Mouse (Mus musculus) testis, postnatal 10 days (tissue): ENCODE data around the gene Nhp2.
A peak's percentile ranks its signal among the peaks of the same experiment; 100 is the strongest.

ENCODE experiments used
- DNase-seq: peaks from one replicate; pipeline ENCODE4 v3.0.0; 2021; ENCODE audit warnings: low spot score

The Nhp2 gene

GRCm38 (mm10) chr11:51619409-51620060, at the start of gene Nhp2:
Gene Nhp2, plus strand, starts transcription at chr11:51619735.
- peak; percentile 99 for DNase-seq

DNA sequence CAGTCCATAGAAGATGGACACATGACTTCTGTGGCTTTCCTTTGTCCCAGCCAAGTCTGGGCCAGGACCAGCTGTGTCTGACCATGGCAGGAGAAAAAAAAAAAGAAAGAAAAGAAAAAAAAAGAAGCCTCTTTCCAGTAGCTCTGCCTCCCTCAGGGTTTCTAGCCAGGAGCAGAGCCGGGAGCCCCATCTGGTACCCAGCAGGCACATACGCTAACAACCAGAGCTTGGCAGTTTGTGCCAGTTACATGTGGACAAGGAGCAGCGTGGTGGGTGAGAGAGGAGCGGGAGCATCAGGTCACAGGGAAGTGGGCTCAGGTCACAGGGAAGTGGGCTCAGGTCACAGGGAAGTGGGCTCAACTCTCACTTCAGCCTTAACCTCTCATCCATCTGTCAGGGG, 43.1 kb upstream of the Nhp2 start:
- DNase-seq, result no peak

DNA sequence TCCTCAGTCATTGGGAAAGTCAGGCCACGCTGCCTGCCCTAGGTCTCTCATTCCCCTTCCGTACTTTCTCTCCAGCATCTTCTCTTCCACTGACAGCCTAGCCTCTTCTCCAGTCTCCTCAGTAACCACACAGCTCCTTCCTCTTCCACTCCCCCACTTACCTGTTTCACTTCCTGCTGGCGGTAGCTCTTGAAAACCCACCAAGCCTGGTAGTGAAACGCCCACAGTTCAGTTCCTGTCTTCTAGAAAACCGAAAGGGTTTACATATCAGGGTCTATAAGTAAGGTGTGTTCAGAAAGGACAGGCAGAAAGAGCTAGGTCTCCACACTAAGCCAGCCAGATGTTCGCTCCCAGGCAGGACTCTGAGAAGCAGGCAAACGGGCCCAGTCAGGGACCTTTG, 41.9 kb upstream of the Nhp2 start:
- no peak for DNase-seq

DNA sequence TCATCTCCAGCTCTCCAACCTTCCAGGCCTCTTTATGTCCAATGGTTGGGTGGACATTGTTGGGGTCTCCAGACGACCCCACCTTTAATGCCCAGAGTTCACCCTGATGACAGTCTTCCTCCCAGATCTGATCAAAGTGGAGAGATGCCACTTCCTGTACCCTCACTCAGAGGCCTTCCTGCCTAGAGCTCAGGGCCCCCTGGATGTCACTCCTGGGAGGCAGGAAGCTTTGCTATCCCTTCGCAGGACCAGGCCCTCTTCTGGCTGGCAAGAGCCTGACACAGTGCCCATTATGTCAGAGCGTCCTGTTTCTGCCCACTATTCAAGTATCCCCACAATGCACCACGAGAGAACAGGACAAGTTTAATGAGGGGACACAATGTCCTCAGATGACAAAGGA, 40.5 kb upstream of the Nhp2 start:
- no peak for DNase-seq

GRCm38 (mm10) chr11:51582713-51583112, 36.8 kb upstream of the Nhp2 start:
- DNase-seq, result peak; percentile 87

DNA sequence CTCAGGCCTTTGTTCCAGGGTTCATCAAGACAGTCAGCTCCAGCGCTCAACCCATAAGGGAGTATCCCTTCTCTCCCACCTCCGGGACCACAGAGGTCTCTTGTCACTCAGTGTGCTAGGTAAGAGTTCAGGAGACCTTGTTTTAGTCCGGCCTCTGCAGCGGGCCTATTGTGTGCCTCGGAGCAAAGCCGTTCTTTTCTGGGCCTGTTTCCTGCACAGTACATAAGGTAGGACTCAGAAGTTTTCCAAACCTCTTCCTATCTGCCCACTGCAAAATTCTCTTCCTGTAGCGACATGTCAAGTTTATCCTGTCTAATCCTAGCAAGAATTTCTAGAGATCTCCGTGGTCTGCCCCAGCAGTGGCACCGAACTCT, 35.5 kb upstream of the Nhp2 start:
- DNase-seq, result peak; percentile 54

DNA sequence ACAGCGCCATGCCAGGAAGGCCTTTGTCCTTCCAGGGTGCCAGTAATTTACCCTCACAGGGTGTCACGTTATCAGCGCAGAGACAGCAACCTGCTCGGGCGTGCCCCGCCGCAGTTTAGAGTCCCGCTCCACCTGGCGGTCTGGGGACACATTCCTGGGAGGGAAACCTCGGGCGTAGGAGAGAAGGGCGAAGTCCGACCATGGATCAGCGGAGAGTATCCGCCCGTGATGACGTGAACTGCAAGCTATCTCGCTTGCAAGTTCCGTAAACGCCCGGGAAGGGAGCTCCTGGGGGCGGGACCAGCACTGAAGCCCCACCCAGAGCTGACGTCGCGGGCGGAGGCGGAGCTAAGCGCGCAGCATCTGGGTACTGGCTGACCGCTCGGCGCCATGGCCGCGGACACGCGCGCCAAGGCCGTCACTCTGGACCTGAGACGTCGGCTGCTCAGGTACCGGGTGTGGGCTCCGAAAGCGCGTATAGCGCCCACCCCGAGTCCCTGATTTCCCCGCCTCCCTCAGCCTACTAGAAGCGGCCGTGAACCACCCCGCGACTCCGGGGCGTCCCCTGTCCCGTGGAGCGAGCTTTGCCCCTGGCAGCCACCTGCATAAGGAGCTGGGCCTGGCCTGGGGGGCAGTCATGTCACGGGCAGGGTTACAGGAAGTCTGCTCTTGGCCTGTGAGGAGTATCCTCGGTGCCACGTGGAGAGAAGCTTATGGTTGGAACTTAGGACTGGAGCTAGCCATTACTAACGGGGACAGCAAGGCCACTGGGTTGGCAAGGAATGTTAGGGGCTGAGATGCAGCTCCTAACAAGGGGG, 34.9 kb upstream of the Nhp2 start, which contains the start of gene Phykpl:
Gene Phykpl (plus strand): TSS at position 327 of the 818 bp plus-strand sequence.
- peak; percentile 99 for DNase-seq

DNA sequence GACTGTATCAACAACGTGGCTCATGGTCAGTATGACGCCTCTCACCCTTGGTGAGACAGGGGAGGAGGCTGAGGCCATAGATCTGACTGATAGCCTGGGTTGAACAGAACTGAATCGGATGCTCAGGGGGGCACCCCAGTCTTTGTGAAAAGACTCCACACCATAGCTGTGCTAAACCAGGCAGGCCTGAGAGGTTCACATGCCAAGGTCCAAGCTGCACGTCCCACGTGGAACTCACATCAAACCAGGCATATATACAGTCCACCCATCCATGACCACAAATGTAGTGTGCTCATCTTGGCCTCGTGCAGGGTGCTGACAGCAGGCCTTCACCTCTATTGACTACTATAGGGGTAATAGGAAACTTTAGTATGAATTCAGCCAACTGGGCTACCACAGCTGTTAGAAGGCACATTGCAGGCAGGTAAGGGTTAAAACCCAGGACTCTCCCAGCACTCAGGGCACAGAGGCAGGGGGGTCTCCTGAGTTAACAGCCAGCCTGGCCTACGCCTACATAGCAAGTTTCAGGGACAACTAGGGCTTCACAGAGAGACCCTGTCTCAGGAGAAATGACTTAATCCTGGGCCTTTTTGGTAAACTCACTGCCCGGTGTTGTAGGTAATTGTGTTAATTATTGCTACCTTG, 33.8 kb upstream of the Nhp2 start:
- no peak for DNase-seq

- DNase-seq, result peak; percentile 45
Observed at GRCm38 (mm10) chr11:51586411-51586810, 33.1 kb upstream of the Nhp2 start.

GRCm38 (mm10) chr11:51587059-51587458, 32.5 kb upstream of the Nhp2 start:
- DNase-seq, result no peak

DNA sequence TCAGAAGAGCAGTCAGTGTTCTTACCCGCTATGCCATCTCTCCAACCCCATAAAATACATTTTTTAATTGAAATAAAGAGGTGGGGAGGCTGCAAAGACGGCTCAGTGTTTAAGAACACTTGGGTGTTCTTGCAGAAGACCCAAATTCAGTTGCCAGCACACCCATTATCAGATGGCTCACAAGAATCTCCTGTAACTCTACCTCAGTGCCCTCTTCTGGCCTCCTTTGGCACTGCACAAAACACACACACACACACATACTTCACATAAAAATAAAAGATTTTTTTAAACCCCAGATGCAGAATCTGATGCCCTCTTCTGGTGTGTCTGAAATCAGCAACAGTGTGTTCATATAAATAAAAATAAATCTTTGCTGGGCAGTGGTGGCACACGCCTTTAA, 30.7 kb upstream of the Nhp2 start:
- DNase-seq, result no peak

DNA sequence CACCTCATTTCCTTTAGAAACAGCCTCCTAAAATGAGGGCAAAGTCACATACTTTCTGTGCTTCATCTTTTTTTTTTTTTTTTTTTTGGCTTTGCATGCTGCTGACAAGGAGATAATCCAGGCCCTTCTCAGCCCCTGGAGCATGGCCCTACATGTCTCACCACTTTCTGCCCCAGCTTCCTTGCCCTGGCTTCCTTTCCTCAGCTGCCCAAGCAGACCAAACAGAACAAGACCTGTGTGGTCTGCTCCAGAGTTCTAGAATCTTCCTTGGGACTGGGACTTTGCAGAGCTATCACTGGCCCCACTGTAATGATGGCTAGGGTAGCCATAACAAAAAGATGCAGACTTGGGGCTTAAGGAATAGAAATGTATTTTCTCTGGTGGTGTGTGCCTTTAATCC, 29.5 kb upstream of the Nhp2 start:
- DNase-seq, result no peak

- no peak for DNase-seq
Observed at GRCm38 (mm10) chr11:51591168-51591567, 28.4 kb upstream of the Nhp2 start.

- no peak for DNase-seq
Observed at GRCm38 (mm10) chr11:51591915-51592314, 27.6 kb upstream of the Nhp2 start.

- DNase-seq, result no peak
Observed at GRCm38 (mm10) chr11:51593368-51593767, 26.2 kb upstream of the Nhp2 start.

GRCm38 (mm10) chr11:51593849-51594248, 25.7 kb upstream of the Nhp2 start:
- DNase-seq, result no peak

GRCm38 (mm10) chr11:51594715-51595350, 24.7 kb upstream of the Nhp2 start:
- no peak for DNase-seq

- no peak for DNase-seq
Observed at GRCm38 (mm10) chr11:51595459-51596083, 24.0 kb upstream of the Nhp2 start.

DNA sequence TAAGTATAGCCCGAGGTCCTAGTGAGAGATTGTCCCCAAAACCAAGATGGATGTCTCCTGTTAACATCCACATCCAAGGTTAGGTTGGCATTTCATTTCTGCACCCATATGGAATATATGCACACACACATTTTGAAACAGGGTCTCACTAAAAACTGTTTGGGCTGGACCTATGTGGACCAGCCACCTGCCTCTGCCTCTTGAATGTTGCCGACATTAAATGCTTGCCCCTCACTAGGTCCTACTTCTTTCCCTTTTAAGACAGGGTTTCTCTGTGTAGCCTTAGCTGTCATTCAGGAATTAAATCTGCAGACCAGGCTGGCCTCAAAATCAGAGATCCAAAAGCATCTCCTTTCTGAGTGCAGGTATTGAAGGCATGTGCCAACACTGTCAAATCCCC, 22.0 kb upstream of the Nhp2 start:
- no peak for DNase-seq

- no peak for DNase-seq
Observed at GRCm38 (mm10) chr11:51602253-51602652, 17.3 kb upstream of the Nhp2 start.

DNA sequence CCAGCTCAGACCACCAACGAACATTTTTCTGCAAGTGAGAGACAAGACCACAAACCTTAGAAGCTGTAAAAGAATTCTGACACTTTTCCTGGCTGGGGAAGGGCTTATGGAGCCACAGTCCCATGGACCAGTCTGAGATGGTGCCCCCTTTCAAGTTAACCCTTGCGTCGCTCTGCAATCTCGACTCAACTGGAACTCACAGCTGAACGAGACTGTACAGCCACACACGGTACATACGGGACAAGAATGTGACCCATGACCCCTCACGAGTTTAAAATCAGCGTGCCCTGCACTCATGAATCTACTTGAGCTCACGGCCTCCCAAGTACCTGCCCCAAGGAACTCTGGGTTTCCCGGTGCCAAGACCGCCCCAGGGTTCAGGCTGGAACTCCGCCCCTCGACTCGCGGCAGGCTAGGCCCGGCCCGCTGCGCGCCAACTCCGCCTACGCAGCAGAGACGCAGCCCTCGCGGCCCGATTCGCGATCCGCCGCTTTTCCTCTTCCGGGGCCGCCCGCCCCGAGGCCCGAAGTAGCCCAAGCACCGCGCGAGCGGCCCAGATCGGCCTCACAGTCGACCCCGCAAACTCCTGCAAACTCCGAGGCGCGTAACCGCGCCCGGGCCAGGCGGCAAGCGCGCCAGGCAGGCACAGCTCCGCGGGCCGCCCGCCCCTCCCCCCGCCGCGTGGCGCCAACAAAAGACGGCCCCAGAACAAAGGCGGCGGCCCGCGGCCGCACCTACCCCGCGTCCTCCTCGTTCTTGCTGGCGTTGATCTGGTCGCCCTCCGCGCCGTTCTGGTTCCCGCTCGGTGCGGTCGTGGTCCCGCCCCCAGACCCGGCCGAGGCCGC, 13.7 kb upstream of the Nhp2 start:
- peak; percentile 91 for DNase-seq
